Mouse (Mus musculus): ENCODE results near the gene Cys1. TPM values are rescaled to one million over a fixed set of nuclear protein-coding genes. Genes with fewer than 3 reads are reported as not detected.
"Not testable (repeated sequence)": the region's sequence is repeated elsewhere in the genome, so short reads cannot be mapped to it uniquely, and the experiment has no call there.

The Cys1 gene
- total RNA-seq, 1 experiment from 2014 or later = not detected

- no peak for ATAC-seq (replicated peaks in 1 of 2; ENCODE audit: insufficient read depth in 1 of 2, low FRiP score in 2 of 2, low TSS enrichment in 1 of 2, low read depth in 1 of 2, poor library complexity in 2 of 2, severe bottlenecking in 2 of 2)
These were observed 24.1 kb upstream of the Cys1 start for GRCm38 (mm10) chr12:24705502-24706263.

GRCm38 (mm10) chr12:24703013-24703412 lies 21.4 kb upstream of the Cys1 start:
- no peak for ATAC-seq (replicated peaks in 1 of 2; ENCODE audit: insufficient read depth in 1 of 2, low FRiP score in 2 of 2, low TSS enrichment in 1 of 2, low read depth in 1 of 2, poor library complexity in 2 of 2, severe bottlenecking in 2 of 2)

- ATAC-seq (replicated peaks in 1 of 2; ENCODE audit: insufficient read depth in 1 of 2, low FRiP score in 2 of 2, low TSS enrichment in 1 of 2, low read depth in 1 of 2, poor library complexity in 2 of 2, severe bottlenecking in 2 of 2) = not testable (repeated sequence)
These were observed 20.0 kb upstream of the Cys1 start for GRCm38 (mm10) chr12:24701621-24702020.

GRCm38 (mm10) chr12:24699578-24699977 lies 18.0 kb upstream of the Cys1 start:
- ATAC-seq (replicated peaks in 1 of 2; ENCODE audit: insufficient read depth in 1 of 2, low FRiP score in 2 of 2, low TSS enrichment in 1 of 2, low read depth in 1 of 2, poor library complexity in 2 of 2, severe bottlenecking in 2 of 2) = no peak

- no peak for ATAC-seq (replicated peaks in 1 of 2; ENCODE audit: insufficient read depth in 1 of 2, low FRiP score in 2 of 2, low TSS enrichment in 1 of 2, low read depth in 1 of 2, poor library complexity in 2 of 2, severe bottlenecking in 2 of 2)
These were observed 16.9 kb upstream of the Cys1 start for GRCm38 (mm10) chr12:24698514-24698913.

GRCm38 (mm10) chr12:24697484-24698204 lies 16.0 kb upstream of the Cys1 start:
- ATAC-seq (replicated peaks in 1 of 2; ENCODE audit: insufficient read depth in 1 of 2, low FRiP score in 2 of 2, low TSS enrichment in 1 of 2, low read depth in 1 of 2, poor library complexity in 2 of 2, severe bottlenecking in 2 of 2) = peak in 1 of 2 experiments; percentile 38; a peak in 2 of 4 replicates

GRCm38 (mm10) chr12:24696500-24697483 lies 15.2 kb upstream of the Cys1 start:
- peak; percentile 94 to 95 for ATAC-seq (replicated peaks in 1 of 2; ENCODE audit: insufficient read depth in 1 of 2, low FRiP score in 2 of 2, low TSS enrichment in 1 of 2, low read depth in 1 of 2, poor library complexity in 2 of 2, severe bottlenecking in 2 of 2)

GRCm38 (mm10) chr12:24690351-24690750 lies 8.7 kb upstream of the Cys1 start:
- ATAC-seq (replicated peaks in 1 of 2; ENCODE audit: insufficient read depth in 1 of 2, low FRiP score in 2 of 2, low TSS enrichment in 1 of 2, low read depth in 1 of 2, poor library complexity in 2 of 2, severe bottlenecking in 2 of 2) = no peak

GRCm38 (mm10) chr12:24686696-24687346 lies 5.2 kb upstream of the Cys1 start:
- ATAC-seq (replicated peaks in 1 of 2; ENCODE audit: insufficient read depth in 1 of 2, low FRiP score in 2 of 2, low TSS enrichment in 1 of 2, low read depth in 1 of 2, poor library complexity in 2 of 2, severe bottlenecking in 2 of 2) = no peak

- ATAC-seq (replicated peaks in 1 of 2; ENCODE audit: insufficient read depth in 1 of 2, low FRiP score in 2 of 2, low TSS enrichment in 1 of 2, low read depth in 1 of 2, poor library complexity in 2 of 2, severe bottlenecking in 2 of 2) = no peak
These were observed 4.6 kb upstream of the Cys1 start for GRCm38 (mm10) chr12:24686038-24686695.

- no peak for ATAC-seq (replicated peaks in 1 of 2; ENCODE audit: insufficient read depth in 1 of 2, low FRiP score in 2 of 2, low TSS enrichment in 1 of 2, low read depth in 1 of 2, poor library complexity in 2 of 2, severe bottlenecking in 2 of 2)
These were observed 1.8 kb upstream of the Cys1 start for GRCm38 (mm10) chr12:24683461-24683860.

- no peak for ATAC-seq (replicated peaks in 1 of 2; ENCODE audit: insufficient read depth in 1 of 2, low FRiP score in 2 of 2, low TSS enrichment in 1 of 2, low read depth in 1 of 2, poor library complexity in 2 of 2, severe bottlenecking in 2 of 2)
These were observed 950 bp upstream of the Cys1 start for GRCm38 (mm10) chr12:24682563-24682962.

GRCm38 (mm10) chr12:24680492-24681285 lies 924 bp downstream of the Cys1 start:
- ATAC-seq (replicated peaks in 1 of 2; ENCODE audit: insufficient read depth in 1 of 2, low FRiP score in 2 of 2, low TSS enrichment in 1 of 2, low read depth in 1 of 2, poor library complexity in 2 of 2, severe bottlenecking in 2 of 2) = peak in 1 of 2 experiments; percentile 33; a peak in 1 of 4 replicates

- no peak for ATAC-seq (replicated peaks in 1 of 2; ENCODE audit: insufficient read depth in 1 of 2, low FRiP score in 2 of 2, low TSS enrichment in 1 of 2, low read depth in 1 of 2, poor library complexity in 2 of 2, severe bottlenecking in 2 of 2)
These were observed 1.5 kb downstream of the Cys1 start for GRCm38 (mm10) chr12:24680096-24680491.

GRCm38 (mm10) chr12:24662131-24662530 lies 19.5 kb downstream of the Cys1 start:
- no peak for ATAC-seq (replicated peaks in 1 of 2; ENCODE audit: insufficient read depth in 1 of 2, low FRiP score in 2 of 2, low TSS enrichment in 1 of 2, low read depth in 1 of 2, poor library complexity in 2 of 2, severe bottlenecking in 2 of 2)

- ATAC-seq (replicated peaks in 1 of 2; ENCODE audit: insufficient read depth in 1 of 2, low FRiP score in 2 of 2, low TSS enrichment in 1 of 2, low read depth in 1 of 2, poor library complexity in 2 of 2, severe bottlenecking in 2 of 2) = peak in 1 of 2 experiments; percentile 29; a peak in 1 of 4 replicates
These were observed 20.5 kb downstream of the Cys1 start for GRCm38 (mm10) chr12:24661100-24661499.
